7 mouse cellular contexts compared by ENCODE assay signal in genomic region chr2:17730957-17731830, GRCm38 (mm10). TPM values are rescaled to one million over a fixed set of nuclear protein-coding genes. Genes with fewer than 3 reads are reported as not detected.
DNase-seq lines count a peak whose midpoint lies in the region; ATAC-seq and TF ChIP-seq lines count a peak whose summit lies in the region.

Gene Nebl (minus strand): TSS chr2:17731464.

- 0 out of 2 replicates have a peak, but pooled peaks have one; percentile 25 for TF ChIP-seq POLR2A in cerebellum, adult 2 months (IDR thresholded peaks at IDR 0.05; ENCODE audit: borderline replicate concordance, insufficient read depth, low read length)

- H3K4me3 ChIP-seq in cerebellum, adult 2 months (replicated peaks; ENCODE audit: insufficient read depth, low read depth, low read length), result peak within 1 kb of the TSS; percentile 57
- H3K4me3 ChIP-seq in hindbrain, embryonic 16.5 days (ENCODE audit: low read length), result peak within 1 kb of the TSS; percentile 80
- H3K4me3 ChIP-seq in midbrain, embryonic 11.5 days (ENCODE audit: low read depth, low read length), result peak within 1 kb of the TSS; percentile 61
- H3K4me3 ChIP-seq in stomach, embryonic 14.5 days (ENCODE audit: low read depth, low read length), result peak within 1 kb of the TSS; percentile 54

- peak within 1 kb of the TSS; percentile 84 for H3K9ac ChIP-seq in hindbrain, embryonic 16.5 days (ENCODE audit: low read depth, low read length)
- H3K9ac ChIP-seq in midbrain, embryonic 11.5 days (ENCODE audit: low read length), result peak within 1 kb of the TSS; percentile 64
- no peak within 1 kb of the TSS; the same call in 1 of the 2 replicates for H3K9ac ChIP-seq in stomach, embryonic 14.5 days (replicated peaks; ENCODE audit: low read depth, low read length)

- no peaks in the 10 kb centered on the region for H3K9me3 ChIP-seq in hindbrain, embryonic 16.5 days (ENCODE audit: control insufficient read depth, low read length)
- no peaks in the 10 kb centered on the region for H3K9me3 ChIP-seq in midbrain, embryonic 11.5 days (ENCODE audit: control insufficient read depth, low read length)
- no peaks in the 10 kb centered on the region for H3K9me3 ChIP-seq in stomach, embryonic 14.5 days (ENCODE audit: control insufficient read depth, low read depth, low read length)

- intact Hi-C loops in left cerebral cortex, postnatal 4 days (cut with DNase I), result loop anchor here (5.0 to 10.0 kb wide), 3 partner anchors 74 to 306 kb away; no protein-coding TSS in a partner anchor

- H3K27ac ChIP-seq in cerebellum, adult 2 months (ENCODE audit: insufficient read depth, low read length), result peak within 1 kb of the TSS; percentile 49
- H3K27ac ChIP-seq in hindbrain, embryonic 16.5 days (ENCODE audit: low read depth, low read length), result peak within 1 kb of the TSS; percentile 82
- no peak within 1 kb of the TSS for H3K27ac ChIP-seq in midbrain, embryonic 11.5 days (ENCODE audit: low read depth, low read length)
- no peak within 1 kb of the TSS for H3K27ac ChIP-seq in stomach, embryonic 14.5 days (ENCODE audit: low read length)

- no peaks in the 10 kb centered on the region for H3K4me1 ChIP-seq in cerebellum, adult 2 months (ENCODE audit: control insufficient read depth, insufficient read depth, low read length)
- H3K4me1 ChIP-seq in hindbrain, embryonic 16.5 days (ENCODE audit: control insufficient read depth, insufficient read depth, low read depth, low read length), result peaks cover 9% of the 10 kb centered on the region
- H3K4me1 ChIP-seq in midbrain, embryonic 11.5 days (ENCODE audit: control insufficient read depth, insufficient read depth, low read length), result peaks cover 24% of the 10 kb centered on the region
- H3K4me1 ChIP-seq in stomach, embryonic 14.5 days (ENCODE audit: control insufficient read depth, insufficient read depth, low read length), result peaks cover 11% of the 10 kb centered on the region; the same call in 1 of the 2 replicates

- WGBS in cerebellum, adult 2 months, result 1% methylated on average over 59 of the region's 59 CpGs
- under 1% methylated on average over 39 of the region's 59 CpGs for WGBS in hindbrain, embryonic 16.5 days
- WGBS in midbrain, embryonic 11.5 days, result under 1% methylated on average over 48 of the region's 59 CpGs
- WGBS in stomach, embryonic 14.5 days, result under 1% methylated on average over 59 of the region's 59 CpGs

- H3K4me2 ChIP-seq in hindbrain, embryonic 16.5 days (ENCODE audit: low read length), result peak within 1 kb of the TSS; percentile 95
- peak within 1 kb of the TSS; percentile 96 for H3K4me2 ChIP-seq in midbrain, embryonic 11.5 days
- H3K4me2 ChIP-seq in stomach, embryonic 14.5 days (replicated peaks; ENCODE audit: low read depth, low read length), result peak within 1 kb of the TSS; percentile 99

- peak; percentile 83 for ATAC-seq in activated CD4-positive, CD25-positive, alpha-beta regulatory T cell, adult 4 months
- ATAC-seq in hindbrain, embryonic 16.5 days, result peak; percentile 91
- ATAC-seq in midbrain, embryonic 11.5 days (ENCODE audit: low FRiP score), result peak; percentile 81
- ATAC-seq in stomach, embryonic 14.5 days (ENCODE audit: insufficient number of reproducible peaks, insufficient read depth, low FRiP score, low read depth), result peak; percentile 84; the same call in 1 of the 2 replicates

- no peaks in the 10 kb centered on the region for H3K36me3 ChIP-seq in hindbrain, embryonic 16.5 days (ENCODE audit: control insufficient read depth, insufficient read depth, low read length)
- no peaks in the 10 kb centered on the region for H3K36me3 ChIP-seq in midbrain, embryonic 11.5 days (ENCODE audit: control insufficient read depth, insufficient read depth, low read length)
- H3K36me3 ChIP-seq in stomach, embryonic 14.5 days (ENCODE audit: control insufficient read depth, insufficient read depth, low read length), result no peaks in the 10 kb centered on the region

- no peaks in the 10 kb centered on the region for H3K27me3 ChIP-seq in cerebellum, adult 2 months (ENCODE audit: control insufficient read depth, insufficient read depth, low read length)
- no peaks in the 10 kb centered on the region for H3K27me3 ChIP-seq in hindbrain, embryonic 16.5 days (replicated peaks; ENCODE audit: control insufficient read depth, insufficient read depth, low read length)
- peaks cover 58% of the 10 kb centered on the region for H3K27me3 ChIP-seq in midbrain, embryonic 11.5 days (ENCODE audit: control insufficient read depth, insufficient read depth, low read length)
- H3K27me3 ChIP-seq in stomach, embryonic 14.5 days (ENCODE audit: control insufficient read depth, insufficient read depth, low read length), result 0 out of 2 replicates have a peak, but pooled peaks cover 17% of the 10 kb centered on the region

- peak; percentile 78 to 79 for DNase-seq in cerebellum, adult 2 months
- DNase-seq in frontal cortex, adult 2 months (ENCODE audit: extremely low spot score in 1 of 2, low spot score in 1 of 2), result peak; percentile 28 to 73
- peak; percentile 60 for DNase-seq in left cerebral cortex, postnatal 4 days
- peak; percentile 97 for DNase-seq in midbrain, embryonic 11.5 days (ENCODE audit: low spot score, missing footprints)

- TF ChIP-seq CTCF in cerebellum, adult 2 months (IDR thresholded peaks at IDR 0.05; ENCODE audit: borderline replicate concordance, insufficient read depth, low read depth, low read length), result no peak

RNA-seq across cellular contexts. Expression of gene Nebl, which starts in this region (rescaled TPM):
- polyA plus RNA-seq in activated CD4-positive, CD25-positive, alpha-beta regulatory T cell, adult 4 months (2017; shearing (Covaris generic)), result 1 to 10 TPM; 6.0 to 8.3 TPM
- 47.3 and 55.1 TPM in 2 replicates for polyA plus RNA-seq in cerebellum, adult 2 months (2012; rRNA removed)
- polyA plus RNA-seq in frontal cortex, adult 2 months (2012; rRNA removed), result 42.5 and 47.8 TPM in 2 replicates
- polyA plus RNA-seq in hindbrain, embryonic 16.5 days (2015; fragmentation: Nextera tagmentation; extraction: Ambion mirVana), result 13.5 and 16.4 TPM in 2 replicates
- 10 to 100 TPM; 28.1 to 36.5 TPM for total RNA-seq in left cerebral cortex, postnatal 4 days (2021)
- 2.7 and 2.8 TPM in 2 replicates for polyA plus RNA-seq in midbrain, embryonic 11.5 days (2014; fragmentation: Nextera tagmentation; extraction: Ambion mirVana)
- 3.5 and 3.8 TPM in 2 replicates for polyA plus RNA-seq in stomach, embryonic 14.5 days (2014; fragmentation: Nextera tagmentation; extraction: Ambion mirVana)

Comparison
In these comparisons a context has a peak if more than half of its experiments do, and no peak if none do; other contexts are left out.
1. H3K27ac ChIP-seq: peak in cerebellum, adult 2 months (single experiment) and hindbrain, embryonic 16.5 days (single experiment); none in midbrain, embryonic 11.5 days (single experiment) and stomach, embryonic 14.5 days (single experiment).
2. Peak in every context shown above with its lines, with median percentiles within 50 percentile points of each other: ATAC-seq, DNase-seq, H3K4me3 ChIP-seq and H3K4me2 ChIP-seq.